Mouse (Mus musculus): ENCODE results near the gene Selenos. TPM values are rescaled to one million over a fixed set of nuclear protein-coding genes. Genes with fewer than 3 reads are reported as not detected.

The Selenos gene
- total and polyA plus RNA-seq, 3 experiments = 79.9 to 103 TPM; not detected in 1

- TF ChIP-seq MXI1 (IDR thresholded peaks at IDR 0.05; ENCODE audit: low read depth, low read length) = no peak
- TF ChIP-seq MYC (IDR thresholded peaks at IDR 0.05; ENCODE audit: low read depth, low read length) = no peak
- no peak for TF ChIP-seq E2F4 (IDR thresholded peaks at IDR 0.05; ENCODE audit: borderline replicate concordance, low read depth, low read length)
- no peak for TF ChIP-seq ETS1 (IDR thresholded peaks at IDR 0.05; ENCODE audit: low read depth, low read length)
- TF ChIP-seq GABPA (IDR thresholded peaks at IDR 0.05; ENCODE audit: low read depth, low read length) = no peak
- TF ChIP-seq POLR2AphosphoS2 (IDR thresholded peaks at IDR 0.05; ENCODE audit: low read length) = no peak
- no peak for TF ChIP-seq TCF12 (IDR thresholded peaks at IDR 0.05; ENCODE audit: low read depth, low read length)
- TF ChIP-seq MAFK (IDR thresholded peaks at IDR 0.05; ENCODE audit: borderline replicate concordance, low read depth, low read length) = no peak
- no peak for TF ChIP-seq RCOR1 (IDR thresholded peaks at IDR 0.05; ENCODE audit: low read depth, low read length)
- no peak for TF ChIP-seq CHD1 (IDR thresholded peaks at IDR 0.05; ENCODE audit: low read depth, low read length)
- TF ChIP-seq SMC3 (IDR thresholded peaks at IDR 0.05; ENCODE audit: low read depth, low read length) = peak; percentile 89
- peak; percentile 94 for TF ChIP-seq RAD21 (IDR thresholded peaks at IDR 0.05; ENCODE audit: low read depth, low read length)
- TF ChIP-seq USF1 (IDR thresholded peaks at IDR 0.05; ENCODE audit: low read depth, low read length) = no peak
- TF ChIP-seq ZKSCAN1 (IDR thresholded peaks at IDR 0.05; ENCODE audit: low read depth, low read length) = peak; percentile 77; the same call in 1 of the 2 replicates
- TF ChIP-seq NELFE (IDR thresholded peaks at IDR 0.05; ENCODE audit: low read depth, low read length) = no peak
- no peak for TF ChIP-seq KAT2A (conservative IDR thresholded peaks at IDR 0.05; ENCODE audit: low read depth, low read length)
- 0 out of 2 replicates have a peak, but pooled peaks have one; percentile 43 for TF ChIP-seq SIN3A (IDR thresholded peaks at IDR 0.05; ENCODE audit: low read length)
- TF ChIP-seq MAX (IDR thresholded peaks at IDR 0.05; ENCODE audit: low read length) = no peak
- no peak for TF ChIP-seq GATA1 (IDR thresholded peaks at IDR 0.05; ENCODE audit: low read depth, low read length)
- TF ChIP-seq USF2 (IDR thresholded peaks at IDR 0.05; ENCODE audit: borderline replicate concordance in 1 of 2, insufficient read depth in 1 of 2, low read depth in 1 of 2, low read length in 2 of 2) = no peak
- peak; percentile 35 to 82 (median 56) for TF ChIP-seq CTCF (IDR thresholded peaks at IDR 0.05 in 2 of 3, conservative IDR thresholded peaks at IDR 0.05 in 1 of 3; ENCODE audit: control insufficient read depth in 1 of 3, insufficient read depth in 1 of 3, low read depth in 2 of 3, low read length in 3 of 3, poor library complexity in 1 of 3, severe bottlenecking in 1 of 3)
- no peak for TF ChIP-seq EP300 (IDR thresholded peaks at IDR 0.05; ENCODE audit: low read depth in 1 of 2, low read length in 2 of 2)
- TF ChIP-seq MEF2A (IDR thresholded peaks at IDR 0.05; ENCODE audit: extremely low read depth, insufficient replicate concordance, low read depth, low read length, poor library complexity, severe bottlenecking) = no peak
- no peak for TF ChIP-seq TBP (IDR thresholded peaks at IDR 0.05; ENCODE audit: low read depth, low read length)
- no peak for TF ChIP-seq POLR2A (IDR thresholded peaks at IDR 0.05; ENCODE audit: control insufficient read depth in 1 of 2, insufficient read depth in 1 of 2, low read depth in 1 of 2, low read length in 2 of 2, poor library complexity in 1 of 2)
- peak; percentile 100 for TF ChIP-seq ZNF384 (IDR thresholded peaks at IDR 0.05; ENCODE audit: low read depth, low read length)
- no peak for TF ChIP-seq ELF1 (IDR thresholded peaks at IDR 0.05; ENCODE audit: low read depth, low read length)
- TF ChIP-seq UBTF (IDR thresholded peaks at IDR 0.05; ENCODE audit: borderline replicate concordance, insufficient read depth, low read depth, low read length) = no peak
- no peak for TF ChIP-seq CHD2 (IDR thresholded peaks at IDR 0.05; ENCODE audit: low read length)
- no peak for TF ChIP-seq MYB (IDR thresholded peaks at IDR 0.05; ENCODE audit: low read depth, low read length)
- TF ChIP-seq ZC3H11A (IDR thresholded peaks at IDR 0.05; ENCODE audit: low read depth, low read length) = peak; percentile 96
- peak; percentile 74 for DNase-seq (ENCODE audit: low read depth, low spot score)
- Histone ChIP-seq H3K9me3 (replicated peaks; ENCODE audit: insufficient read depth, low read length) (no peaks in the 10 kb centered on the region), H3K4me1 (ENCODE audit: control insufficient read depth in 1 of 2, insufficient read depth in 2 of 2, low read length in 2 of 2) (peaks cover 0 to 7% of the 10 kb centered on the region in 2 experiments; a peak in 3 of 4 replicates), H3K36me3 (ENCODE audit: control insufficient read depth in 1 of 2, insufficient read depth in 2 of 2, low read length in 2 of 2) (0 out of 4 replicates have a peak, but pooled peaks cover 0 to 2% of the 10 kb centered on the region in 2 experiments), H3K79me2 (ENCODE audit: control insufficient read depth, insufficient read depth, low read length, poor library complexity) (no peaks in the 10 kb centered on the region), H3K4me3 (ENCODE audit: control insufficient read depth in 1 of 2, insufficient read depth in 1 of 2, low read depth in 2 of 2, low read length in 2 of 2) (no peak overlapping the region), H3K27ac (ENCODE audit: control insufficient read depth, low read depth, low read length) (no peak overlapping the region), H3K9ac (ENCODE audit: control insufficient read depth, low read depth, low read length, poor library complexity, severe bottlenecking) (no peak overlapping the region), H3K27me3 (ENCODE audit: control insufficient read depth in 1 of 2, insufficient read depth in 2 of 2, low read length in 2 of 2) (no peaks in the 10 kb centered on the region)
Measured at GRCm38 (mm10) chr7:66101866-66102265, 22.4 kb downstream of the Selenos start.
